Mouse (Mus musculus) spleen, adult 12 weeks (tissue): Measurements from ENCODE around the gene Prkcsh.

ENCODE experiments used
- DNase-seq: peaks from one replicate; pipeline ENCODE4 v3.0.0; 2022; ENCODE audit warnings: low spot score

Gene Prkcsh

DNA sequence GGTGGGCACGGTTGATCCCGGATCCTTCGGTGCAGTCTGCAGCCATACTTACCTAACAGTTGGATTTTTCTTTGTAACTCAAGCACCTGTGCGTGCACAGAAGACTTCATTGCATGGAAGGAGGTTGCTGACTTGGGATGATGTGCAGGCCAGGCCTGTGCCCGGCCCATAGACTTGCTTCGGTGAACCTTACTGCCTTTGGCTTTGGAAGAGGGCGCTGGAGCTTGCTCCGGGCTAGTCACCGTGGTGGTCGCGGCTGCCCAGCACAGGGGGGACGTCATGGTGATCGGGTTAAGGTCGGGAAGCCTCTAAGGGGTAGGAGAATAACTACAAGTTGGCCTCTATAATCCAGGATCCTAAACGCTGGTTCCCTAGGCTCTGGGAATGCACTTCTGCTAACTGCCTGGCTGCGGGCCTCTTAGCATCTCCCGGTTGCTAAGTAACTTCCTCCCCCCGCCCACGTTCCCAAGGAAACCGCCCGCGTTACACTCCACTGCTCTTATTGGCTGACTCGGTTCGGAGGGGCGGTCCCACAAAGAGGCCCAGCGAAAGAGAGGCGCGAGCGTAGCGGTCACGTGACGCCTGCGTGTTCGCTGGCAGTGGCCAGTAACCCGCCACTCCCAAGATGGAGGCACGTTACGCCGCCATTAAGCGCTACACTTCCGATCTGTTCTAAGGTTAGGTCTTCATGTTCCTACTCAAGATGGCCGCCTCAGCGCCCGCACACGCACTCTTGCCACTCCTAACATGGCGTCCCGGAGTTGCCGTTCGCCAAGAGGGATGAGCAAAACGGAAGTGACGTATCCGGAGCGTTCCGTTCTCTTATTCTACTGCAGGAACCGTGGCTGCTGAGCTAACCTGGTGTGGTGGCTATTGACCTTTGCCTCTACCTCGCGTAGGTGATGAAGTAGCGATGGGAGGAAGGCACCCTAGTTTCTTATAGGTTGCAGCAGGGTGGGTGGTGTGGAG is at the start of gene Prkcsh, which contains the start of gene Ccdc151:
Prkcsh (plus strand) TSS at position 613 of the 969 bp plus-strand sequence.
Ccdc151 (minus strand) TSS at position 441 of the 969 bp plus-strand sequence.
- peak; percentile 95 for DNase-seq

DNA sequence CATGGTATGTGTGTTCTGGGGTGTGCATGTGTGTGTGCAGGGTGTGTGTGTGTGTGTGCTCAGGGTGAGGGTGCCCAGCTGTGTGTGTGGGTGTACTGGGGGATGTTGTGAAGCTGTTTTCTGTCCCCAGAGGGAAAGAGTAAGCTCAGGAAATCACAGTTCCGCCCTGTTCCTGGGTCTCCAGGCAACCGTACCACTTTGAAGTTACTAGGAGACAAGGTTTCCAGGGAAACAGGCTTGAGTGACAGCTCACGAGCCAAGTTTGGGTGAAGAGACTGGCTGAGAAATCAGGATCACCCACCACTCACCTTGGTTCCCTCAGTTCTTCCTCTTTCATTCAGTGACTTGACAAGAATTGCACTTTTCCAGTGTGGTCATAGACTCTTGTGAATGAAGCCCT is 49.0 kb upstream of the Prkcsh start:
- DNase-seq: no peak

DNA sequence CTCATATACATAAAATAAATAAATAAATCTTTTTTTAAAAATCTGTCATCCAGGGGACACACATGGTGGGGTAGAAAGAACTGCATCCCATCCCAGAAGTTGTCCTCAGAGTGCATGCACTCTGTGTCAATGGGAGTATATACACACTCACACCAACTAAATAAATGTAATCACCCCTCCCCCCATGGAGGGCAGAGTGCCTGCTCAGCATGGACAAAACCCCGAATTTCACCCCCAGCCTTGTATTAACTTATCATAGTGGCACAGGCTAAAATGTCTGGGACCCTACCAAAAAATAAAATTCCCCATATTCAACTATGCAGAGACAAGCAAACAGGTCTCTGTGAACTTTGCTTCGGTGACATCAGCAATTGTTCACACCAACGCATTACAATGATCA is 48.0 kb upstream of the Prkcsh start:
- no peak for DNase-seq

DNA sequence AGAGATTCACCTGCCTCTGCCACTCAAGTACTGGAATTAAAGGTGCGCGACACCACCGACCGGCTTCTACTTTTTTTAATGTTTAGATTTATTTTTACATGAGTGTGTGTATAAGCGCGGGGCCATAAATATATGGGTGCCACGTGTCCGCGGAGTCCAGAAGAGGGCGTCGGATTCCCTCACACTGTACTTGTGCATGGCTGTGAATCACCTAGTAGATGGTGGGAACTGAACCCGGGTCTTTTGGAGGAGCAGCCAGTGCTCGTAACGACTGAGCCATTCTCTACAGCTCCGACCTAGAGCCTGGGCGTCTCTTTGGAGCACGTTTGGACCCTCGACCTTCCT is 47.4 kb upstream of the Prkcsh start:
- no peak for DNase-seq

DNA sequence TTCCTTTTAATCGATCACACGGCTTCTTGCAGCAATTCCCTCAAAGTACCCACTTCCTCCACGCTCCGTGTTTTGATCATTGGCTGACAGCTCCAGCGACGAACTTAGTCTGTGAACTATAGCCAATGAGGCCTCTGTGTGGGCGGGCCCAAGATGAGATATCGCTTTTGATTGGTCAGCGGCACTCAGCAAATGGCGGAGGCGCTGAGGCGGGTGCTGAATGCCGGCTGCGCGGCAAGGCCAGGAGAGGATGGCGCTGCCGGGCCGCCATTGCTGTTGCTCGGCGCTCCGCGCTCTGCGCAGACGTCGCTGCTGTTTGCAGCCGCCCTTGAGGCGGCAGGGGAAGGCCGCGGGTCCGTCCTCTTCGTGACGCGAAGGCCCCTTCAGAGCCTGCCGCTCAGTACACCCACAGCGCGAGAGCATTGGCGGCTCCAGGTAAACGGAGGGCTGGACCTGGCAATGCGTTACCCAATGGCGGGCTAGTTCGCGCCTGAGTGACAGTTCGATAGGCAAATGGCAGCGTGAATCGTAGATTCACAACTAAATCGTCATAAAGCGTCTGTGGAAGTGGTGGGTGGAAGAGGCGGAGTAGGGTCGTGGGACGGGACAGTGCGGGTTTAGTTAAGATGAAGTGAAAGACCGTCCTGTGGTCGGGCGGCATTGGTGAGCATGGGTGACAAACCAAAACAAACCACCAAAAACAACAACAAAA is 46.9 kb upstream of the Prkcsh start, which contains the start of gene Swsap1:
Swsap1 (plus strand) TSS at position 186 of the 712 bp plus-strand sequence.
- peak; percentile 99 for DNase-seq

DNA sequence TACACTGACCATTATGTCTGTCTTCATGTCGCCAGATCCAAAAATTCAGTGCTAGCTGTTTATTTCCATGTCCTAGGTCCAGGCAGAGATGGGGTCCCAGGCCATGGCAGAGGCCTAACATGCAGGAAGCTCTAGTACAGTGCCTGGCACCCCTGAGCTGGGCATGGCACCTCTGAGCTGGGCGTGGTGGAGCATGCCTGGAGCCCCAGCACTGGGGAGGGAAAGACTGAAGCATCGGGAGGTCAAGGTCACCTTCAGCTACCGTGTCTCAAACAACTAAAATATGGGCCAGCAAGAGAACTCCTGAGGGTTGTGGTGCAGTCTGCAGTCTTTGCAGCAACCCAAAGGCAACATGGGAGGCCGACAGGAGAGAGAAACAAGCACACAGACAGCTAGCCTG is 44.2 kb upstream of the Prkcsh start:
- DNase-seq: no peak

DNA sequence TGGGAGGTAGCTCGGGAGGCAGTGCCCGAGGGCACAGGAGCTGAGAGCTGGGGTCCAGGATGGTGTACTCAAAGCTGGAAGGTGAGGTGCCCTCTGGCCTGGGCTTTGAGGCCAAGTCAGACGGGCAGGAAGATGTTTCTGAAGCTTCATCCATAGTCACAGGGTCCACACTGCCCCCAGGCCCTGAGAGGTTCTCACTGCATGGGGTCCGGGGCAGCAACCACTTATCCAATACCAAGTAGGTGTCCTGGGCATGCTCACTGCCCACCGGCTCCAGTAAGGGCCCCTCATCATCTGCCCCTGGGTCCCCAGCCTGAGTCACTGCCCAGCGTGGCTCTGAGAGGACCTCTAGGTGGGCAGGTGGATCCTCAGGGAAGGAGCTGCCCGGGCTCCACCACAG is 43.4 kb upstream of the Prkcsh start:
- no peak for DNase-seq

DNA sequence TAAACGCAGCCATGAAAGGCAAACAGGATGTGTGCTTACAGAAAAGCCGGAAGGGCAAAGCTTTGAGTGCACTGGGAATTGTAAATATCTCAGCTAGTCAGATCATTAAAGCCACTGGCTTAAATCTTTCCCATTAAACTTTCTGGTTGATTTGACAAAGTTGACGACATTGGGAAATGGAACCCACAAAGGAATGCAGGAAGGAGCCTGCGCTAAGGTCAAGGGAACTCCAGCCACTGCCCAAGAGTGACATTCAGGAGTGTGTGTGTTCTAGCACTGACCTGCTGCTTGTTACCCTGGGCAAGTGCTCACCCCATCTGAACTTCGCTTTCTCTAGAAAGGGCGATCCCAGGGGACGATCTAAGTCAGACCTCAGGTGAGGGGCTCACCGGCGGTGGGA is 42.5 kb upstream of the Prkcsh start:
- DNase-seq: no peak

DNA sequence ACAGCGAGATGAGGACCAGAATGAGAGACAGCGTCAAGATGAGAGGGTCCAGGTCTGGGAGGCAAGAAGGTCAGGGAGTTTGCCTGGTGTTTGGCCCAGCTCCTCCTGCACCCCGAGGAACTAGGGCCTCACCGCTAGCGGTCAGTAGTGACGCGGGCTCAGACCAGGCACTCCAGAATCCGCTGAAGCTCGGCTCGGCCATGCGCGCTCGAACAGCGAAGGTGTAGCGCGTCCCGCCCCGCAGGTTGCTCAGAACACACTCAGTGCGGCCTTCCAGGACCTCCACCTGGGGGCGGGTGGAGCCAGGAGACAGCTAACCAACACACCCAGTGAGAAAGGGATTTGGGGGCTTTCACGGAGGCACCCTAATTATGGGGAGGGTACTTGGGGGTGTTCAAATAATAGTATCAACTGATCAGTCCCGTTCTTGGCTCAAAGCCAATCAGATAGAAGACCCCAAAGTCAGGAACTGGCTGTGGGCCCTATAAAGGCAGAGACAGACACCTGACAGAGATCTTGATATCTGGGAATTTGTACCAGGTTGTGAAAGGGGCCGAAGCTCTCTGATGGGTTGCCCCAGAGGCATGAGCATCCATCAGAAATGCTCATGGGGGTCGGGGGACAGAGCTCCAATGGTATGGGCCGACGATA is 41.9 kb upstream of the Prkcsh start:
- no peak for DNase-seq

DNA sequence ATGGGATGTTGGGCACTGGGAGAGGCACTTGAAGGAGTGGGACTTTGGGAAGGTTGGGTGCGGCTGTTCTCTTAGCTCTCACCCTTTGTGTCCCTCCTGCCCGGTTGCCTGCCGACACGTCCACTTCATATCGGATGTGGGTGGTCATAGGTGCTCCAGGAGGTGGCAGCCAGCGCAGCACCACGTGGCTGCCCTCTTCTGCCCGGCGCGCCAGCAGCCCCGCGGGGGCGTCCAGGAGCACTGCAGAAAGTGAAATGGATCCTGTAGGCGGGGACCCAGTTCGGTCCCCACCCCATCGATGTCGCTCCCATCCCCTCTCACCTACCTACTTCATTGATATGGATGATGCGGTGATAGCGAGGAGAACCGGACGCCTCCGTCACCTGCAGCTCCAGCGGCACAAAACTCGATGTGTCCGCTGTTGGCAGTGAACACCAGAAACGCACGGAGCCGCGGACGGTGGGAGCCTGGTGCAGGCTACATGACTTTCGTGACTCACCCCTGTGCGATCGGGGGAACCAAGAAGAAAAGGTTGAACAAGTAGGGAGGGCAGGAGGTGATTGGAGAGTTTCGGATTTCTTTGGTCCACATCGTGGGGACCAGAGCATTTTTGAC is 41.1 kb upstream of the Prkcsh start:
- DNase-seq: no peak

DNA sequence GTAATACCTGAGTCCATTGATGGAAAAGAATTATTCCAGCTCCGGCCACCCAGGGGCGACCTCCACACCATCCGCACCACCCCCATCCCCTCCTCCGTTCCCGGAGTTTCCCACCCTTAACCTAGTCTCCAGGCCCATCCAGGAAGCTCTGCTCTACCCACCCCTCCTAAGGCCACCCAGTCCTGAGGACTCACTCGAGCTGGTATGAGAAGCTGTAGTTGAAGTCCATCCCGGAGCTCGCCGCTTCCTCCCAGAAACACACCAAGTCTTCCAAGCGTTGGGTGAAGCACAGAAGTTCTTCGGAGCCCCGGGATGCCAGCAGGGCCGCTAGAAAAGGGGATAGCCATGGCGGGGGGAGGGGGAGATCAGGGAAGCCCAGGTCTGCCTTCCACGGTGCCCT is 40.6 kb upstream of the Prkcsh start:
- no peak for DNase-seq

DNA sequence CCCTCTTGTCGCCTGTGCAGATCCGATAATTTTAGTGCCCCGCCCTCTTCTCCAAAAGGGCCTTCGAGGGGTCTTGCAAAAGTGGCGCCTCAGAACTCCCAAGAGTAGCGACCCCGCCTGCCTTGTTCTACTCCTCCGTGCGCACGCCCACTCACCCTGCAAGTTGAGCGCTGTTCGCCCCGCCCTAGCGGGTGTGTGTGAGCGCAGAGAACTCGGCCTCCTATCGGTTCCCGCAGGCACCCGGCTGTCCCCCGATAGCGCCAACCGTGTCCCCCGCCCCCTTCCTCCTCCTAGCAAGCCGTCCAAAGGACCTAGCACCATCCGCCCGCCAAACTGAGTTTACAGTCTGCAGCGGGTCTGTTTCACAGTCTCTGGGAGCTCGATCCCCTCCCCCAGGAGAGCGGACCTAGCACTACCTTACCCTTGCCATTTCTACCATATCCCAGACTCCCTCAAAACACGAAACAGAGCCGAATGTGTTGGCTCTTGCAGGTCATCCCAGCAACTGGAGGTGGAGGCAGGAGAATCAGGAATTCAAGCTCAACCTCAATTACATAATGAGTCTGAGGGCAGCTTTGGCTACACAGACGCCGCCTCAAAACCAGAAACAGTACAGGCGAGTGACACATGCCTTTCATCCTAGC is 40.1 kb upstream of the Prkcsh start:
- peak; percentile 90 for DNase-seq

DNA sequence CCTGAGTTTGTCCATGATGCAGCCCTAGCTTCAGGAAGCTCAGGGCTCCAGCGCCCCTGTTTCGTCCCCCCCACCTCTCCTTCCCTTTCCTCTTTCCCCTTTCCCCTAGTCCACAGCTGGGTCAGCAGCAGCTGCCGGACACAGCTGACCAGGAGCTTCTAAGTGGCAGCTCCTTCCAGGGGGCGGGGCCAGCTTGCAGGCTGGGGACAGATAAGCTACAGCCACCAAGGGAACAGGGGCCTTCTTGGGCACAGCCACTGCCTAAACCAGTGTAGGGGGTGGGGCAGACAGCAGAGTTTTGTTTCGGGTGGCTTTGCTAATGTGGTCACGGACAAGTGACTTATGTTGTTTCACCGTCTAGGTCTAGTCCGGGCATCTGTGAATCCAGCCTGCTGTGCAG is 39.2 kb upstream of the Prkcsh start, which contains the start of gene Epor:
Epor (minus strand) TSS at position 90 of the 400 bp plus-strand sequence.
- DNase-seq: peak; percentile 72

DNA sequence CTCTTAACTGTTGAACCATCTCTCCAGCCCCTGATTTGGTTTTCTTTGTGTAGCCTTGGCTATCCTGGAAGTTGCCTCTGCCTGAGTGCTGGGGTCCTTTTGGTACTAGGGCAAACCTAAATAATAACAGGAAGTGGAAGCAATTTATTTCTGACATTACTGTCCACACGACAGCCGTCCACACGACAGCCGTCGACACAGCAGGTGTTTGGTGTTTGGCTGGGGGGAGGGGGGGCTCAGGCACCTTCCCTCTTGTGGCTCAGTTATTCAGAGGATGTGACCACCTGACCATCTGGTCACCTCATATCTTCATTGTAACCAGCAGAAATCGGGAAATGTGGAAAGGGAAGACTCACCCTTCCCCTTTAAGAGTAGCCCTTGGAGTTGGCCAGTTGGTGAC is 33.7 kb upstream of the Prkcsh start:
- DNase-seq: no peak

DNA sequence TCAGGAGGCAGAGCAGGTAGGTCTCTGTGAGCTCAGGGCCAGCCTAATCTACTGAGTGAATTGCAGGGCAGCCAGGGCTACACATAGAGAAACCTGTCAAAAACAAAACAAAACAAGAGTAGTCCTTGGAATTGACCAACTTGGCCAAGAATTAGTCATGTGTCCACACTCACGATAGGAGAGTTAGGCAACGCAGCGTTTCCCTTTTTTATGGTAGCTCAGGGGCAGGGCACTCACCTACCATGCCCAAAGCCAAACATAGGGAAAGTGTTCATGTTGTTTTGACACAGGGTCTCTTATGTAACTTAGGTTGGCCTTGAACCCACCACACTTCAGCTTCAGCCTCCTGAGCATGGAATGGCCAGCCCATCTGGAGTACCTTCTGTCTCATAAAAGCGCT is 33.3 kb upstream of the Prkcsh start:
- no peak for DNase-seq

DNA sequence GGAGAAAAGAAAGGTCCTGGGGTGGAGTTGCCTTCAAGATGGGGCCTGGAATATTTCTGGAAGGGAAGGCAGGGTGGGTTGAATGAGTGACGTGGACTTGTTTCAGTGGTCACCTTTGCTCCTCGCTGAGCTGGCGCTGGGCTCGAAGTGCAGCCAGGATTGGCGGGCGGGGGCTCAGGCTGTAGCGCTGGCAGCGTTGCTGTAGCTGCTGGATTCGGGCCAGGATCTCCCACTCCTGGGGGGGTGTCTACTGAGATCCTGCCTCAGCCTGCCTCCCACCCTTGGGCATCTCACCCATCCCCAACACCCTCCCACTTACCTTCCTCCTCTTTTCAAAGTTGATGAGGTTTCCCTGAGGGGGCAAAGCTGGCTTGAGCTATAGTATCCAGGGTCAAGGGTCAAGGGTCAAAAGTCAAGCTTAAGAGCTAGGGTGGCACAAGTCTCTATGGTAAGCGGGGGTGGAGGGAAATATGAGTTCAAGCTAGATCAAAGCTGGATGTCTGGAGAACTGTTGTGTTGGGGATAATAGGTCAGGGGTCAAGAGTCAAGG is 25.9 kb upstream of the Prkcsh start:
- DNase-seq: no peak

DNA sequence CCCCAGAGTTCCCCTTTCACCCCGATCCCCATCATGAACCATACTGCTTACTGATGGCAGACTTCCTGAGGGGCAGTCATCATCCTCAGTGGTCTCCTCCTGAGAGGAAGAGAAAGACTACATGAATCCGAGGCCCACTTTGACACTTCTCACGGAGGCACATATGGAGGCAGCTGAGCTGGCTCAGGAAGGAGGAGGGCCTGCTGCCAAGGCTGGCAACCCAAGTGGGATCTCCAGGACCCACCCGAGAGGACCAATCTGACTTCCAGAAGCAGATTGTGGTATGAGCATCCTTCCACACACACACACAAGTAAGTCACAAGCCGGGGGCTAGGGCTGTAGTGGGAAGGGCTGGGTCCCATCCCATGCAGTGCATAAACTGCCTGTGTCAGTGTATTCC is 25.3 kb upstream of the Prkcsh start:
- no peak for DNase-seq

DNA sequence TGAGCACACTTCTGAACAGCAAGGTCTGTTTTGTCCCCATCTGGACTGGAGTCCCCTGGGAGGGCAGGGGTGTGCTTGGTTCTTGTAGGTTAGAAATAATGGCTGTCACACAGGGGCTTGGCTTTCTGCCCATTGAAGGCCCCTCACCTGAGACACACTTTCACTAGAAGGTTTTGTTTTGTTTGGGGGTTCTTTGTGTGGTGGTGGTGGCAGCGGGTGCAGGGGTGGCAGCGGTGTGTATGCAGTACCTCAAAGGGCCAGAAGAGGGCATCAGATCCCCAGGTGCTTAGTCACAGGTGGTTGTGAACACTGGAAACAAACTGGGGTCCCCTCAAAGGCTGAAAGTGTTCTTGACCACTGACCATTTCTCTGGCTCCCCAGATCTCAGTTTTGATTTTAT is 24.6 kb upstream of the Prkcsh start:
- DNase-seq: peak; percentile 56

DNA sequence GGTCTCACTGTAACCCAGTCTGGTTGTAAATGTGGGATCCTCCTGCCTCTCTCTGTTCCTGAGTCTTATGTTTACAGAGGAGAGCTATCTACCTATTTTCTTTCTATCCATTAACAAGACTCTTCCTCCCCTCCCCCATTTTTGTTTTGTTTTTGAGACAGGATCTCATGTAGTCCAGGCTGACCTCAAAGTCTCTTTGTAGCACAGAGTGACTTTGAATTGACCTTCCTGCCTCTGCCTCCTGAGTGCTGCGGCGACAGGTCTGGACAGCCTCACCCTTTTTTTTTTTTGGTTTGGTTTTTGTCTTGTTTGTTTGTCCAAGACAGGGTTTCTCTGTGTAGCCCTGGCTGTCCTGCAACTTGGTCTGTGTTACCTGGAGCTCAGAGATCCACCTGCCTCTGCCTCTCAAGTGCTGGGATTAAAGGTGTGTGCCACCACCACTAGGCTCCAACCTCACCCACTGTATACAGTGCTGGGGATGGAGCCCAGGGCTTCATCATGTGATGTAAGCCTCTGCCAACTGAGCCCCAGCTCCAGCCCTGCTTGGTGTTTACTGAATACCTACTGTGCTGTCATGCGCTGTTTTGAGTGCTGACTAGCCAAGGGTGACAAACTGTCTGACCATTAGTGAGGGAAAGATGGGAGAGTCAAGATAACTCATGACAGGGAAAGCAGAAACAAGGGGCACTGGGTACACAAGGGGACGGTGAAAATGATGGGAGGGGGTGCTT is 24.0 kb upstream of the Prkcsh start:
- no peak for DNase-seq

DNA sequence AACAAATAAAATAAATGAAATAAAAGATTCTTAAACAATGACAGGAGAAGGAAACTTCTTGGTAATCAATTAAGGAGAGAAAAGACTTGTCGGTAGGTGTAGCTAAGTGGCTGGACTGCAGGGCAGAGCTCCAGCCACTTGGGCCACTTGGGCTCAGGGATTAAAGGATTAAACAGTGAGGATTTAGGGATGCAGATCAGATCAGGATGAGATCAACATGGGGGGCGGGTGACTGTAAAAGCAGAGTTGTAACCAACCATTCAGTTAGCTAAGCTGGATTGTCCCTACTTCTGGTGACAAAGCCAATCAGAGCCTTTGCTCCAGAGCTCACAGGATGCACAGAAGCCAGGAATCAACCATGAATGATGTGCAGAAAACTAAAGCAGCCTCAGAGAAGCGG is 18.7 kb upstream of the Prkcsh start:
- DNase-seq: no peak
